Mouse (Mus musculus) olfactory bulb, adult 2 months (tissue): Measurements from ENCODE around the gene Cyba. TPM values are rescaled to one million over a fixed set of nuclear protein-coding genes. Genes with fewer than 3 reads are reported as not detected.
A peak's percentile ranks its signal among the peaks of the same experiment; 100 is the strongest.

Source experiments
- H3K27ac ChIP-seq: fragments of 200-500 bp; 2 replicates; pipeline ENCODE4 v1.5.1; 2012; ENCODE audit warnings: low read depth, low read length; ENCODE audit not compliant: insufficient read depth
- H3K4me1 ChIP-seq: fragments of 200-500 bp; 2 replicates; pipeline ENCODE4 v1.6.1; 2012; ENCODE audit warnings: low read length; ENCODE audit not compliant: control insufficient read depth, insufficient read depth
- H3K4me3 ChIP-seq: fragments of 200-500 bp; 2 replicates; pipeline ENCODE4 v1.5.1; 2012; ENCODE audit warnings: mild to moderate bottlenecking, low read depth, low read length, moderate library complexity; ENCODE audit not compliant: insufficient read depth
- CTCF ChIP-seq: fragments of 200-500 bp; IDR thresholded peaks from 2 replicates; pipeline ENCODE4 v1.5.1; 2012; ENCODE audit warnings: low read depth, mild to moderate bottlenecking, low read length, moderate library complexity; ENCODE audit not compliant: insufficient read depth
- POLR2A ChIP-seq: fragments of 200-500 bp; IDR thresholded peaks from 2 replicates; pipeline ENCODE4 v1.6.1; 2012; ENCODE audit warnings: mild to moderate bottlenecking, low read depth, low read length, moderate library complexity; ENCODE audit not compliant: insufficient read depth
- WGBS: fragments of 180-500 bp; shearing (Covaris S2); methylation state at CpG from one replicate; pipeline ENCODE4 v1.1.7; 2018; 5-methylcytosine and 5-hydroxymethylcytosine counted together
- polyA plus RNA-seq: library from polyadenylated mRNA; stranded (reverse); fragments of >200 nt; gene quantifications from 2 replicates; pipeline ENCODE4 v1.2.4, GENCODE M21; 2012; ENCODE audit warnings: low replicate concordance; ENCODE audit not compliant: missing spikeins, insufficient read depth, insufficient read length

Gene Cyba
- polyA plus RNA-seq, 1 experiment = not detected

- H3K4me1 ChIP-seq = peaks cover 13% of the 10 kb centered on the region
- no peak overlapping the region for H3K4me3 ChIP-seq
- 81% methylated on average over 6 of the region's 6 CpGs for WGBS
- H3K27ac ChIP-seq = no peak overlapping the region
- TF ChIP-seq CTCF (no peak), POLR2A (no peak)
Observed at GRCm38 (mm10) chr8:122454409-122454808, 21.7 kb upstream of the Cyba start.

GRCm38 (mm10) chr8:122452154-122452553, 19.4 kb upstream of the Cyba start:
- WGBS = 89% methylated on average over 10 of the region's 10 CpGs
- H3K4me1 ChIP-seq = peaks cover 2% of the 10 kb centered on the region
- TF ChIP-seq CTCF (no peak), POLR2A (no peak)
- no peak overlapping the region for H3K4me3 ChIP-seq
- H3K27ac ChIP-seq = no peak overlapping the region

GRCm38 (mm10) chr8:122451161-122451703, 18.5 kb upstream of the Cyba start:
- H3K27ac ChIP-seq = no peak overlapping the region
- no peaks in the 10 kb centered on the region for H3K4me1 ChIP-seq
- no peak overlapping the region for H3K4me3 ChIP-seq
- WGBS = 74% methylated on average over 7 of the region's 7 CpGs
- no peak for TF ChIP-seq CTCF
- TF ChIP-seq POLR2A = no peak

GRCm38 (mm10) chr8:122445203-122445602, 12.5 kb upstream of the Cyba start:
- TF ChIP-seq POLR2A (no peak), CTCF (no peak)
- peaks cover 9% of the 10 kb centered on the region for H3K4me1 ChIP-seq
- H3K27ac ChIP-seq = no peak overlapping the region
- H3K4me3 ChIP-seq = no peak overlapping the region
- 64% methylated on average over 3 of the region's 3 CpGs for WGBS

- H3K4me3 ChIP-seq = peak overlapping the region; percentile 68
- H3K4me1 ChIP-seq = peaks cover 9% of the 10 kb centered on the region
- H3K27ac ChIP-seq = peak overlapping the region; percentile 85
- under 1% methylated on average over 19 of the region's 19 CpGs for WGBS
- no peak for TF ChIP-seq CTCF
- 0 out of 2 replicates have a peak, but pooled peaks have one; percentile 21 for TF ChIP-seq POLR2A
Observed at GRCm38 (mm10) chr8:122444058-122444748, 11.5 kb upstream of the Cyba start.

- under 1% methylated on average over 47 of the region's 47 CpGs for WGBS
- Histone ChIP-seq H3K4me3 (peak within 1 kb of the TSS; percentile 78), H3K27ac (peak within 1 kb of the TSS; percentile 85), H3K4me1 (peaks cover 9% of the 10 kb centered on the region)
- TF ChIP-seq CTCF = no peak
- peak; percentile 93 for TF ChIP-seq POLR2A
Observed at GRCm38 (mm10) chr8:122443262-122444006, 10.7 kb upstream of the Cyba start, which contains the start of gene Mvd. Gene Mvd, minus strand, starts transcription at chr8:122443422.

- H3K4me3 ChIP-seq = peak overlapping the region; percentile 78
- peaks cover 9% of the 10 kb centered on the region for H3K4me1 ChIP-seq
- peak overlapping the region; percentile 23 for H3K27ac ChIP-seq
- WGBS = 1% methylated on average over 12 of the region's 12 CpGs
- TF ChIP-seq POLR2A (no peak), CTCF (no peak)
Observed at GRCm38 (mm10) chr8:122442781-122443180, 10.1 kb upstream of the Cyba start.

GRCm38 (mm10) chr8:122442356-122442755, 9.6 kb upstream of the Cyba start:
- Histone ChIP-seq H3K4me3 (peak overlapping the region; percentile 78), H3K27ac (no peak overlapping the region), H3K4me1 (peaks cover 9% of the 10 kb centered on the region)
- no peak for TF ChIP-seq POLR2A
- TF ChIP-seq CTCF = no peak
- 6% methylated on average over 7 of the region's 7 CpGs for WGBS

- no peak overlapping the region for H3K4me3 ChIP-seq
- no peak overlapping the region for H3K27ac ChIP-seq
- 93% methylated on average over 1 of the region's 1 CpGs for WGBS
- H3K4me1 ChIP-seq = peaks cover 9% of the 10 kb centered on the region
- TF ChIP-seq CTCF (no peak), POLR2A (no peak)
Observed at GRCm38 (mm10) chr8:122441326-122441725, 8.6 kb upstream of the Cyba start.
